Mouse (Mus musculus) cerebellum, postnatal 25 days (tissue): ENCODE results near the gene Hvcn1.

Source experiments
- DNase-seq, 2 experiments: peaks; one replicate each; pipeline ENCODE4 v3.0.0; 2021; ENCODE audit warnings: mixed read lengths in 2 of 2

Gene Hvcn1

GRCm38 (mm10) chr5:122237200-122237599 lies 30.6 kb downstream of the Hvcn1 start:
- no peak for DNase-seq

DNA sequence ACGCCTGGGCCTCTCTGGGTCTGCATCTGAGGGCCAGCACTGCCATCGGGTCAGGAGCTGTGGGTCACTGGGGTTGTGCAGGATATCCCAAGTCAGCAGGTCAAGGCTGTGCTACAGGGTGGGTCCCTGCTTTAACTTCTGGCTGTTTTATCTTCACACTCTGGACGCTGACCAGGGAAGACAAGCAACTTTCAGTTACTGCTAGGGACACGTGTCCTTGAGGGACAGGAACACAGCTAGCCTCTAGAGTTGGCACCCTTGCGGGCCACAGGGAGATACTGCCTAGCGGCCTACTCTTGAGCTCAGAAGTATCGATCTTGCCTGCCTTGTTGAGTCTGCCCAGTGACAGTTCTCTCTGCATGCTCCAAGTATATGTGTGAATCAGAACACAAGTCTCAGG lies 33.0 kb downstream of the Hvcn1 start:
- DNase-seq, result no peak

GRCm38 (mm10) chr5:122240521-122240920 lies 33.9 kb downstream of the Hvcn1 start:
- DNase-seq, result peak; percentile 59 to 76

- DNase-seq, result no peak
Measured at GRCm38 (mm10) chr5:122240989-122241388, 34.4 kb downstream of the Hvcn1 start.

DNA sequence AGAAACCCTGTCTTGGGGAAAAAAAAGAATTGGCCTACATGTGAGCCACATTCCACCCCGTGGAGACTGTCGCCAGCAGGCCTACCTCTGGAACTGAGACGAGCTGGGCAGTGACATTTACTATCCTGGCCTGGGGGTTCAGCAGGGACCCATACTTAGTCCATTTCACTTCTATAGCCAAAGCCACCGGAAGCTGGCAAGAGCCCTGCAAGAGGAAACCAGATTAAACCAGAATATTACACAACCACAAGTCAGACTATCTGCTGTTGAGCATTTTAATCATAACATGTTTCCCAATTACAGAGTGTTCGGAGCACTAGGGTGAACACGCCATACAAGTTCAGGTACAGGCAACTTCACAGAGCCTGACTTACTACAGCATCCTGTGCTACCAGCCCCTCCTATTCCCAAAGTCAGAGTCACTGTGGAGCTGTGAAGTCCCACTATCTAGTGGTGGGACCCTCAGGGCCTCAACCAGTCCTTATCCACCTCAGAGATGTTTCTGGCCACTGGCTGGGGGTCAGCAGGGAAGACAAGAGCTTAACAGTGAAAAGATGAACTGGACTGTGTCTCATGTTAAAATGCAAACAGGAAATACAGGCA lies 36.0 kb downstream of the Hvcn1 start:
- no peak for DNase-seq

- DNase-seq, result peak; percentile 64 to 76
Measured at GRCm38 (mm10) chr5:122243781-122244523, 37.3 kb downstream of the Hvcn1 start.

GRCm38 (mm10) chr5:122245186-122245585 lies 38.6 kb downstream of the Hvcn1 start:
- peak in 1 of 2 experiments; percentile 50 for DNase-seq

- no peak for DNase-seq
Measured at GRCm38 (mm10) chr5:122246547-122247167, 40.1 kb downstream of the Hvcn1 start.

DNA sequence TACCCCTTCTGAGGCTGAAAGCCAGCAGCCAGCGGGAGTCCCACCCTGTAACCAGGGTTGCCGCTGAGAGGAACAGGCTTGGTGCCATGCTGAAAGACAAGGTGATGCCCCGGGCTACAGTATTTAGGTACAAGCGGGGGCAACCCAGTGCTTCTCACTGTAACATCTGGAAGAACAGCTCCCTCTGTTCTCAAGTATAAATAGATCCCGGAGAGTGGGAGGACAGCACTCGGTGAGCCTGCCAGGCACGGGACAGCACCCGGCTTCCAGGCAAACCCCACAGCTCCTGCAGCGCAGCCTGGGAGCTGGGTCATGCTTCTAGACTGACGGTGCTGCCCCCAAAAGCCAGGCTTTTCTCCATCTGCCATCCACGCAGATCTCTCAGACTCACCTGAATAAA lies 40.9 kb downstream of the Hvcn1 start:
- no peak for DNase-seq

GRCm38 (mm10) chr5:122247934-122248333 lies 41.3 kb downstream of the Hvcn1 start:
- no peak for DNase-seq

- peak; percentile 66 to 74 for DNase-seq
Measured at GRCm38 (mm10) chr5:122249281-122249680, 42.7 kb downstream of the Hvcn1 start.

DNA sequence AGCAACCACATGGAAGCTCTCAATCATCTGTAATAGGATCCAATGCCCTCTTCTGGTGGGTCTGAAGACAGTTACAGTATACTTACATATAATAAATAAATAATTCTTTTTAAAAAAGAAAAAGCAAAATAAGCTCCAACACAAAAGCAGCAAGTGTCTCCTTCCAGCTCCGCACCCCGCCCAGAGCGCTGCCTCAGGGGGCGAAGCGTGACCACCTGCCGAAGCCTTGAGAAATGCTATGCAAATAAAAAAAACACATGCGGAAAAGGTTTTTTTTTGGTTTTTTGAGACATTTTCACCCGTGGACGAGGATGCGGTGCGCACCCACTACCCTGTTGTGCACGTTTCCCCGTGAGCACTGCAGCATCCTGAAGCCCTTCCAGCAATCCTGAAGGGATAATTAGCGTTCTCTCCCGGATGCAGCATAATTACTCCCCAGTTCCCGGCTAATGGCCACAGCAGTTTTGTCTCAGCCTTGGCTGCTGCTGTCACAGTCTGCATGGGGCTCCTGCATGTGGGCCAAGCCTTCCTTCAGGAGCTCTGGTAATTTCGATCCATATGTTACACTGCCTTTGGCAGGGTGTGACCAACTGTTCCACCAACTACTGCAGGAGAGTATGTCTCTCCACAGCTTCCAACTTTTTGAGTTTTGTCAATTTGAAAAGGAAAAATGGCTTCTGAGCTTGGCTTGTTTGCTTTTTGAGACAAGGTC lies 45.4 kb downstream of the Hvcn1 start:
- peak; percentile 48 to 52 for DNase-seq

- no peak for DNase-seq
Measured at GRCm38 (mm10) chr5:122258027-122258741, 51.6 kb downstream of the Hvcn1 start.

DNA sequence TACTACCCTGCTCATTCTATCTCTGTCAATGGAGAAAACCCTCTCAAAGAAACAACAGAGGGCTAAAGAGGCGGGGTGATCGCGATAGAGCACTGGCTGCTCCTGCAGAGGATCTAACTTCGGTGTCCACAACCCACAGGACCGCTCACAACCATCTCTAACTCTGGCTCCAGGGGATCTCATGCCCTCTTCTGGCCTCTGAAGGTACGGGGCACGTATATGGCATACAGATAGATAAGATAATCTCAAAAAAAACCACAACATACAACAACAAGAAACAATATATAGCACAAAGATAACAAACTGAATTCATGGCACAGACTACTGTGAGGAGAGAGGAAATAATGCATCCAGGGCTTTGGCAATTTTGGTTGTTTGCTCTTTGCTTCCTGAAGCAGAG lies 55.5 kb downstream of the Hvcn1 start:
- no peak for DNase-seq

GRCm38 (mm10) chr5:122263933-122264905 lies 57.6 kb downstream of the Hvcn1 start, which contains the start of gene Tctn1:
Tctn1 (minus strand) TSS chr5:122264460.
- peak; percentile 84 to 95 for DNase-seq

GRCm38 (mm10) chr5:122265187-122265586 lies 58.6 kb downstream of the Hvcn1 start:
- DNase-seq, result no peak

GRCm38 (mm10) chr5:122265942-122266341 lies 59.3 kb downstream of the Hvcn1 start:
- no peak for DNase-seq

GRCm38 (mm10) chr5:122267136-122267535 lies 60.5 kb downstream of the Hvcn1 start:
- DNase-seq, result no peak

GRCm38 (mm10) chr5:122267899-122268298 lies 61.3 kb downstream of the Hvcn1 start:
- peak; percentile 82 to 90 for DNase-seq

DNA sequence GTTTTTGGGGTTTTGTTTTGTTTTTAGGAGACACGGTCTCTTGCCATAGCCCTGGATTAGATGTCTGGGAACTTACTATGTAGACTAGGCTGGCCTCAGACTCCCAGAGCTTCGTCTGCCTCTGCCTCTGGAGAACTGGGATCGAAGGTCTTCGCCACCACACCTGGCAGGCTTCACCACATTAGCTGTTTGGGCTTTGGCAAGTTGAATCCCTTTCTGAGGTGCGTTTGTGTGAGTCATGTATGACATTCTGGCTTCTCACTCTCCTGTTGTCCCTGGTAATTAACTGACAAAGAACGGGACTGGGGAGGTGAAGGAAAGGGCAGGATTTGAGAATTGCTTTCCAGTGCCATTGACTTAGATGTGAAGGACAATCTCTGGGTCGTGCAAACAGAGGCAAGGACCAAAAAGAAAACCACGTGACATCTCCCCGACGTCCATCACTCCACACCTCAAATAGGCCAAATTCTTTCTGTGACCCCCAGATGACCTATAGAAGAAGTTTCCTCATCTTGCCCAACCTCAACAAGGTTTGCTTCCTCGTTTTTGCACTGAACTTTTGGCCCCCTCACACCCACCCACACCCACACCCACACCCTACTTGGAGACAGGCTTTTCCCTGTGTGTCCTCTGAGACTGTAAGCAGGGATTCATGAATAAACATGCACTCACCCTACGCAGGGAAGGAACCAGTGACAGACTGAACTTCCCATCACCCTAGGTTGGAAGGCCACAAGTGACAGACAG lies 62.4 kb downstream of the Hvcn1 start:
- no peak for DNase-seq

- no peak for DNase-seq
Measured at GRCm38 (mm10) chr5:122272821-122273220, 66.2 kb downstream of the Hvcn1 start.
